Mouse (Mus musculus) heart, adult 2 months (tissue): ENCODE measurements at regions not wholly inside any gene's neighbourhood (a gene's known extent, or its start where the extent isn't known, plus 50 kb on each side); places are given as distances from the start of the nearest gene placed in this dataset.

ENCODE experiments used
- CTCF ChIP-seq: fragments of 200-600 bp; IDR thresholded peaks from 2 replicates; pipeline ENCODE4 v1.8.1; 2022; ENCODE audit warnings: antibody characterized with exemption, mild to moderate bottlenecking, moderate library complexity
- POLR2A ChIP-seq: fragments of 200-500 bp; IDR thresholded peaks from 2 replicates; pipeline ENCODE4 v1.6.1; 2011; ENCODE audit warnings: mild to moderate bottlenecking, low read depth, low read length, control low read depth; ENCODE audit not compliant: insufficient read depth

DNA sequence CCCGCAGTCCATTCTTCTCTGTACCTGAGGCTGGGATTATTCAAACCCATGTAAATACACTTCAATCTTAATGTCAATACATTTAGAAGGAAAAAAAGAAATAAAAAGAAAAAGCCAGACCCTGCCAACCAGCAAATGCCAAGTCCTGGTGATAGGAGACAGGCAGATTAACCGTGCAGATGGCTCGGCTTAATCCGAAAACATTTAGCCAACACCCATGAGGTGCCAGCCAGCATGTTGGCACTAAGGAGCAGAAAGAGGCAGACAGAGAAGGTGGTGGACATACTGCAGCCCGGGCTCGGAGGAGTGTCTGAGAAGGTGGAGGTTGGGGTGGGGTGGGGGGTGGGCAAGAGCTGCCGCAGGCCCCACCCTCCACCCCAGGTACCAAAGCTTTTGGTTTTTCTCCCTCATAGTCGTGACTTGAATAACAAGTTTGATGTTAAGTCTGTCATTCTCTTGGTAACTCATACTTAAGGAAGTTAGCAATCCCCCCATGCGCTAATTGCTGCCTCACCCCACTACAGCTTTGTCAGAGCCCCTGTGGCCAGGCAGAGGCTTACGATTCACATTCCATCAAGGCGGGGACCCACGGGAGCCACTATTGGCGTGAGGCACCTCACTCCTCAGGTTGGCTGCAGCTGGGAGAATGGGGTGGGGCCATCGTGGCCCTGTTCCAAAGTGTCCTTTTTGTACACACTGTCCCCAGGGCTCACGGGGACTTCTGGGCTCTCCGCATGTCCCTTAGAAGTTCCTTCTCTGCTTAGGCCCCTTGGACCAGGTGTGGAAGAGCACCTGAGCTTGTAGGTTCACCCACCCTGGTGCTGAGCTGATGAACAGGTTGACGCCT is 99.6 kb upstream of the Lemd2 start:
- TF ChIP-seq CTCF (no peak), POLR2A (no peak)
